Mouse (Mus musculus): ENCODE results near the gene Cul9.

Cul9 gene

GRCm38 (mm10) chr17:46453302-46453948 is 92.8 kb downstream of the Cul9 start:
- DNase-seq (ENCODE audit: low spot score in 2 of 2): no peak

GRCm38 (mm10) chr17:46452683-46453082 is 93.5 kb downstream of the Cul9 start:
- DNase-seq (ENCODE audit: low spot score in 2 of 2): no peak

All from spleen, postnatal 10 days (tissue).